Comparison of ENCODE assay signal across 9 mouse cellular contexts in genomic region chr10:81465265-81465645, GRCm38 (mm10). TPM values are rescaled to one million over a fixed set of nuclear protein-coding genes. Genes with fewer than 3 reads are reported as not detected.
DNase-seq lines count a peak whose midpoint lies in the region; ATAC-seq lines count a peak whose summit lies in the region.
"Had no signal": no experiment of that assay in that cellular context is flagged by ENCODE, and none has a peak within 500 bp of the region (broad histone marks: within the 10 kb centered on the region; RNA-seq: fewer than 3 reads in every experiment).

No protein-coding gene starts in this region.

- WGBS in lung, embryonic 15.5 days: 6% methylated on average over 5 of the region's 5 CpGs
- WGBS in forebrain, embryonic 14.5 days: 4% methylated on average over 5 of the region's 5 CpGs

- peaks cover 25% of the 10 kb centered on the region for H3K4me1 ChIP-seq in lung, embryonic 15.5 days
- peaks cover 4% of the 10 kb centered on the region; the same call in 1 of the 2 replicates for H3K4me1 ChIP-seq in forebrain, embryonic 14.5 days (ENCODE audit: control insufficient read depth, insufficient read depth, low read length)

- H3K36me3 ChIP-seq in lung, embryonic 15.5 days: no peaks in the 10 kb centered on the region
- H3K36me3 ChIP-seq in forebrain, embryonic 14.5 days (ENCODE audit: control insufficient read depth, insufficient read depth, low read length): peaks cover 45% of the 10 kb centered on the region
- H3K36me3 ChIP-seq: limb, embryonic 12.5 days had no signal

- no peak overlapping the region for H3K4me3 ChIP-seq in lung, embryonic 15.5 days
- no peak overlapping the region for H3K4me3 ChIP-seq in forebrain, embryonic 14.5 days (ENCODE audit: low read depth, low read length)

- H3K4me2 ChIP-seq in lung, embryonic 15.5 days: peak overlapping the region; percentile 69
- no peak overlapping the region for H3K4me2 ChIP-seq in forebrain, embryonic 14.5 days (ENCODE audit: low read length)

- DNase-seq in cerebellum, adult 11-12 months: peak; percentile 39
- DNase-seq in lung, postnatal 25 days (ENCODE audit: low spot score): no peak
- no peak for DNase-seq in forebrain, embryonic 14.5 days (ENCODE audit: low spot score)
- DNase-seq in embryo, embryonic 9.5 days (ENCODE audit: extremely low spot score): no peak
- no peak for DNase-seq in Muller cell, postnatal 12 days (ENCODE audit: inconsistent ontology term)

- H3K9ac ChIP-seq in lung, embryonic 15.5 days: no peak overlapping the region
- no peak overlapping the region for H3K9ac ChIP-seq in forebrain, embryonic 14.5 days (ENCODE audit: low read length)
- H3K9ac ChIP-seq: limb, embryonic 12.5 days had no signal

- no peak for ATAC-seq in cerebellum, adult (ENCODE audit: insufficient number of reproducible peaks, low FRiP score, low TSS enrichment)
- peak; percentile 29 for ATAC-seq in lung, embryonic 15.5 days (ENCODE audit: borderline replicate concordance, extremely low read depth, low FRiP score, low TSS enrichment)
- peak; percentile 13; the same call in 1 of the 2 replicates for ATAC-seq in forebrain, embryonic 14.5 days
- ATAC-seq in megakaryocyte, adult 5-6 weeks (ENCODE audit: poor library complexity, severe bottlenecking): 0 out of 2 replicates have a peak, but pooled peaks have one; percentile 11

- H3K27me3 ChIP-seq in lung, embryonic 15.5 days: peaks cover 89% of the 10 kb centered on the region
- H3K27me3 ChIP-seq in forebrain, embryonic 14.5 days (replicated peaks; ENCODE audit: control insufficient read depth, insufficient read depth, low read length): peaks cover 28% of the 10 kb centered on the region

- no peak overlapping the region for H3K27ac ChIP-seq in lung, embryonic 15.5 days
- H3K27ac ChIP-seq in forebrain, embryonic 14.5 days (ENCODE audit: low read depth, low read length): no peak overlapping the region
- H3K27ac ChIP-seq: limb, embryonic 12.5 days had no signal

- no peaks in the 10 kb centered on the region for H3K9me3 ChIP-seq in lung, embryonic 15.5 days
- H3K9me3 ChIP-seq in forebrain, embryonic 14.5 days (replicated peaks; ENCODE audit: control insufficient read depth, low read length): no peaks in the 10 kb centered on the region
- H3K9me3 ChIP-seq: limb, embryonic 12.5 days had no signal

RNA-seq across cellular contexts. Expression of gene Nfic, which starts 9.8 kb away (rescaled TPM):
- 86.0 and 87.2 TPM in 2 replicates for polyA plus RNA-seq in lung, embryonic 15.5 days (2015; fragmentation: Nextera tagmentation; extraction: Ambion mirVana)
- polyA plus RNA-seq in forebrain, embryonic 14.5 days (2014; fragmentation: Nextera tagmentation; extraction: Ambion mirVana): 16.6 and 17.9 TPM in 2 replicates
- total RNA-seq in megakaryocyte, adult 5-6 weeks (2015): 51.4 and 54.5 TPM in 2 replicates
- total RNA-seq in megakaryocyte, adult 5-6 weeks (2017): 6.2 and 8.6 TPM in 2 replicates

RNA-seq across cellular contexts. Expression of gene Celf5, which starts 17.3 kb away (rescaled TPM):
- 0.34 and 0.42 TPM in 2 replicates for polyA plus RNA-seq in lung, embryonic 15.5 days (2015; fragmentation: Nextera tagmentation; extraction: Ambion mirVana)
- polyA plus RNA-seq in forebrain, embryonic 14.5 days (2014; fragmentation: Nextera tagmentation; extraction: Ambion mirVana): 57.9 and 69.6 TPM in 2 replicates
- total RNA-seq in megakaryocyte, adult 5-6 weeks (2015): not detected in 2 replicates
- total RNA-seq in megakaryocyte, adult 5-6 weeks (2017): 0.24 TPM in 1 of 2 replicates, not detected in the other

RNA-seq across cellular contexts. Expression of gene Ncln, which starts 30.9 kb away (rescaled TPM):
- polyA plus RNA-seq in lung, embryonic 15.5 days (2015; fragmentation: Nextera tagmentation; extraction: Ambion mirVana): 81.8 and 82.8 TPM in 2 replicates
- polyA plus RNA-seq in forebrain, embryonic 14.5 days (2014; fragmentation: Nextera tagmentation; extraction: Ambion mirVana): 36.8 and 52.0 TPM in 2 replicates
- total RNA-seq in megakaryocyte, adult 5-6 weeks (2015): 55.8 and 62.8 TPM in 2 replicates
- 72.4 and 76.3 TPM in 2 replicates for total RNA-seq in megakaryocyte, adult 5-6 weeks (2017)

RNA-seq across cellular contexts. Expression of gene S1pr4, which starts 34.7 kb away (rescaled TPM):
- polyA plus RNA-seq in lung, embryonic 15.5 days (2015; fragmentation: Nextera tagmentation; extraction: Ambion mirVana): 2.5 and 3.6 TPM in 2 replicates
- polyA plus RNA-seq in forebrain, embryonic 14.5 days (2014; fragmentation: Nextera tagmentation; extraction: Ambion mirVana): 0.26 and 0.53 TPM in 2 replicates
- total RNA-seq in megakaryocyte, adult 5-6 weeks (2015): 22.8 and 23.9 TPM in 2 replicates
- total RNA-seq in megakaryocyte, adult 5-6 weeks (2017): 28.1 and 29.3 TPM in 2 replicates

RNA-seq across cellular contexts. Expression of gene Gna15, which starts 58.8 kb away (rescaled TPM):
- polyA plus RNA-seq in lung, embryonic 15.5 days (2015; fragmentation: Nextera tagmentation; extraction: Ambion mirVana): 1.7 and 1.8 TPM in 2 replicates
- polyA plus RNA-seq in forebrain, embryonic 14.5 days (2014; fragmentation: Nextera tagmentation; extraction: Ambion mirVana): 0.90 and 1.2 TPM in 2 replicates
- 34.3 and 35.9 TPM in 2 replicates for total RNA-seq in megakaryocyte, adult 5-6 weeks (2015)
- 31.5 and 42.4 TPM in 2 replicates for total RNA-seq in megakaryocyte, adult 5-6 weeks (2017)

Comparison
In these comparisons a context has a peak if more than half of its experiments do, and no peak if none do; other contexts are left out.
1. RNA of gene Celf5, which starts 17.3 kb away (polyA plus RNA-seq): 57.9 to 69.6 TPM in forebrain, embryonic 14.5 days; 0.34 to 0.42 TPM in lung, embryonic 15.5 days; every median in the first group is over 10 times any median in the second.